Mouse (Mus musculus) lung, embryonic 14.5 days (tissue): ENCODE data around the gene Pknox1. TPM values are rescaled to one million over a fixed set of nuclear protein-coding genes. Genes with fewer than 3 reads are reported as not detected.
A peak's percentile ranks its signal among the peaks of the same experiment; 100 is the strongest.

ENCODE experiments used
- ATAC-seq: fragments of 200-750 bp; cut with Nextera tagmentation; 2 replicates; pipeline ENCODE4 v1.8.0; 2017; ENCODE audit warnings: mild to moderate bottlenecking, moderate TSS enrichment, moderate library complexity; ENCODE audit not compliant: insufficient read depth
- DNase-seq: peaks from one replicate; pipeline ENCODE4 v3.0.0-alpha.2; 2015
- H3K27ac ChIP-seq: fragments of 300-500 bp; sonication (generic); 2 replicates; pipeline ENCODE4 v1.5.1; 2014; ENCODE audit warnings: low read depth, mild to moderate bottlenecking, moderate library complexity
- H3K27me3 ChIP-seq: fragments of 300-500 bp; sonication (generic); 2 replicates; pipeline ENCODE4 v1.6.1; 2014; ENCODE audit warnings: low read length, control low read depth; ENCODE audit not compliant: insufficient read depth
- H3K36me3 ChIP-seq: fragments of 300-500 bp; sonication (generic); 2 replicates; pipeline ENCODE4 v1.6.1; 2014; ENCODE audit warnings: control low read depth; ENCODE audit not compliant: insufficient read depth
- H3K4me1 ChIP-seq: fragments of 300-500 bp; sonication (generic); 2 replicates; pipeline ENCODE4 v1.6.1; 2014; ENCODE audit warnings: antibody characterized with exemption, control low read depth; ENCODE audit not compliant: insufficient read depth
- H3K4me2 ChIP-seq: fragments of 300-500 bp; sonication (generic); 2 replicates; pipeline ENCODE4 v1.6.1; 2014; ENCODE audit warnings: mild to moderate bottlenecking
- H3K4me3 ChIP-seq: fragments of 300-500 bp; sonication (generic); 2 replicates; pipeline ENCODE4 v1.5.1; 2014; ENCODE audit warnings: low read depth, low read length
- H3K9ac ChIP-seq: fragments of 300-500 bp; sonication (generic); 2 replicates; pipeline ENCODE4 v1.6.1; 2014
- H3K9me3 ChIP-seq: fragments of 300-500 bp; sonication (generic); 2 replicates; pipeline ENCODE4 v1.6.1; 2016; ENCODE audit warnings: low read depth, low read length, control low read depth
- CTCF ChIP-seq: IDR thresholded peaks from 2 replicates; pipeline ENCODE4 v1.5.1; 2016; ENCODE audit warnings: antibody characterized with exemption, low read depth
- WGBS: fragments of 180-500 bp; shearing (Covaris S2); extraction: QIAGEN DNeasy Blood & Tissue Kit; methylation state at CpG from one replicate; pipeline ENCODE4 v1.1.7; 2014; 5-methylcytosine and 5-hydroxymethylcytosine counted together
- polyA plus RNA-seq: library from polyadenylated mRNA; unstranded; fragments of >200 nt; fragmentation: Nextera tagmentation; extraction: Ambion mirVana; gene quantifications from 2 replicates; pipeline ENCODE4 v1.2.1, GENCODE M21; 2014

The Pknox1 gene
- polyA plus RNA-seq, 1 experiment from 2014 or later, result 54.1 TPM

DNA sequence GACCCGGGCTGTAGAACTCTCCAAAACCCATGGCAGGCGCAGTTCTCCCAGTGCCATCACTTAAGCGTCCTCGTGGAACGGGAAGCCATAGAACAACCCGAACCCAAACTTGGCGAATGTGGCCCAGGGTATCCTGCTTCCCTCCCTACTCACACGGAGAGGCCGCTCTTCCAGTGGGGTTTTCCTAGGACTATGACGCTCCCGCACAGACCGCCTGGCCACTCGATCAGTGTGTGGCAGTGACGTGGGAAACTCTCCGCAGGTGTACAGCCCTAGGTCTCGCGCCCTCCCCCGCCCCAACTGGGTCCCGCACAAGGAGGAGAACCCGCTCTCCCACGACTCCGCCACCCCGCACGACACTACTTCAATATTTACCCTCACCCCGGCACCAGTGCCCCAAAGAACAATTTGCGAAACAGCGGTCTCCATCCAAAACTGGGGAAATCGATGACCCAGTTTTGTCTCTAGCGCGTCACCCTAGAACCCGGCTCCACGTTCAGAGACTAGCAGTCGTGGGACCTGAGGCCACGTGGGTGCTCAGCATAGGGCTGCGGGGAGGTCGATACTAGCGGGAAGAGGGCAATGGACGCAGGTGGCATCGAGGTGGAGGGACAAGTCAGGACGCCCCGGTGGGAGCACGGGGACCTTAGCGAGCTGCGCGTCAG lies 71.9 kb downstream of the Pknox1 start:
- ATAC-seq, result peak; percentile 45
- H3K9me3 ChIP-seq, result no peaks in the 10 kb centered on the region

GRCm38 (mm10) chr17:31636942-31637811 lies 72.6 kb downstream of the Pknox1 start, which contains the start of gene Cbs:
Gene Cbs (minus strand): TSS chr17:31637238.
- Histone ChIP-seq H3K4me3 (peak within 1 kb of the TSS; percentile 50), H3K36me3 (no peaks in the 10 kb centered on the region), H3K27ac (no peak within 1 kb of the TSS), H3K9ac (peak within 1 kb of the TSS; percentile 49), H3K27me3 (peaks cover 22% of the 10 kb centered on the region), H3K9me3 (no peaks in the 10 kb centered on the region), H3K4me1 (no peaks in the 10 kb centered on the region), H3K4me2 (peak within 1 kb of the TSS; percentile 99)
- DNase-seq, result peak; percentile 92
- peak; percentile 96 for ATAC-seq
- no peak for TF ChIP-seq CTCF
- 2% methylated on average over 60 of the region's 61 CpGs for WGBS

More for the DNA sequence above, 71.9 kb downstream of the Pknox1 start:
- H3K4me1 ChIP-seq, result no peaks in the 10 kb centered on the region
- no peak overlapping the region for H3K27ac ChIP-seq
- no peak for TF ChIP-seq CTCF
- H3K4me2 ChIP-seq, result peak overlapping the region; percentile 99
- H3K27me3 ChIP-seq, result peaks cover 22% of the 10 kb centered on the region
- peak overlapping the region; percentile 49 for H3K9ac ChIP-seq
- H3K4me3 ChIP-seq, result peak overlapping the region; percentile 50
- H3K36me3 ChIP-seq, result no peaks in the 10 kb centered on the region
- no peak for DNase-seq
- WGBS, result 3% methylated on average over 45 of the region's 45 CpGs

- Histone ChIP-seq H3K27me3 (peaks cover 22% of the 10 kb centered on the region), H3K4me3 (0 out of 2 replicates have a peak overlapping the region, but pooled peaks have one; percentile 50), H3K9ac (no peak overlapping the region), H3K4me1 (no peaks in the 10 kb centered on the region), H3K27ac (no peak overlapping the region), H3K4me2 (peak overlapping the region; percentile 99), H3K36me3 (no peaks in the 10 kb centered on the region), H3K9me3 (no peaks in the 10 kb centered on the region)
- DNase-seq (peak; percentile 65), ATAC-seq (no peak)
- WGBS, result 49% methylated on average over 9 of the region's 9 CpGs
- no peak for TF ChIP-seq CTCF
These were observed 73.5 kb downstream of the Pknox1 start for GRCm38 (mm10) chr17:31637866-31638570.

- Histone ChIP-seq H3K36me3 (no peaks in the 10 kb centered on the region), H3K4me2 (no peak overlapping the region), H3K9ac (no peak overlapping the region), H3K4me1 (no peaks in the 10 kb centered on the region), H3K4me3 (no peak overlapping the region), H3K27me3 (peaks cover 22% of the 10 kb centered on the region), H3K9me3 (no peaks in the 10 kb centered on the region), H3K27ac (no peak overlapping the region)
- WGBS, result 62% methylated on average over 4 of the region's 4 CpGs
- ATAC-seq (no peak), DNase-seq (no peak)
- TF ChIP-seq CTCF, result no peak
These were observed 75.1 kb downstream of the Pknox1 start for GRCm38 (mm10) chr17:31639651-31640050.

GRCm38 (mm10) chr17:31642331-31642730 lies 77.8 kb downstream of the Pknox1 start:
- Histone ChIP-seq H3K9me3 (no peaks in the 10 kb centered on the region), H3K27me3 (no peaks in the 10 kb centered on the region), H3K4me1 (no peaks in the 10 kb centered on the region), H3K9ac (no peak overlapping the region), H3K27ac (no peak overlapping the region), H3K4me2 (no peak overlapping the region), H3K4me3 (no peak overlapping the region), H3K36me3 (peaks cover 12% of the 10 kb centered on the region)
- no peak for ATAC-seq
- no peak for TF ChIP-seq CTCF
- 56% methylated on average over 8 of the region's 8 CpGs for WGBS
- DNase-seq, result no peak

DNA sequence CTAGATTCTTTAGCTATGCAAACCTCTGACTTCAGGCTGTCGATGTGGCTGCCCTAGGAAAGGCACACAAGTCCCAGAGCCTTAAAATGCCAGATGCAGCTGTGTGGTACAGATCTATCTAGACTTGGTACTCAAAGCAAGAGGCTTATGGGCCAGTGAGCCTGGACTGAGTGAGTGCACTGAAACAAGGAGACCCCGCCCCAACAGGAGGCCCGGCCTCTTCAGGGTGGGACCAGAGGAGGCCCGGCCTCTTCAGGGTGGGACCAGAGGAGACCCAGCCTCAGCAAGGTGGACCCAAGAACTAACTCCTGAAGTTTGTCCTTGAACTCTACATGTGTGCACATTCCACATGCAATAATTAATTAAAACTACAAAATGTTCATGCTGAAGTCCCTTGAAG lies 78.4 kb downstream of the Pknox1 start:
- Histone ChIP-seq H3K4me3 (no peak overlapping the region), H3K4me2 (no peak overlapping the region), H3K9ac (no peak overlapping the region), H3K9me3 (no peaks in the 10 kb centered on the region), H3K27me3 (no peaks in the 10 kb centered on the region), H3K36me3 (peaks cover 18% of the 10 kb centered on the region), H3K4me1 (no peaks in the 10 kb centered on the region), H3K27ac (no peak overlapping the region)
- DNase-seq (no peak), ATAC-seq (no peak)
- WGBS, result 70% methylated on average over 4 of the region's 4 CpGs
- no peak for TF ChIP-seq CTCF
